Mouse (Mus musculus) midbrain, embryonic 14.5 days (tissue): Measurements from ENCODE around the gene Ldlrad3. TPM values are rescaled to one million over a fixed set of nuclear protein-coding genes. Genes with fewer than 3 reads are reported as not detected.

ENCODE experiments used
- ATAC-seq: fragments of 200-750 bp; cut with Nextera tagmentation; 2 replicates; pipeline ENCODE4 v1.8.0; 2017; ENCODE audit warnings: moderate number of reproducible peaks, moderate library complexity; ENCODE audit not compliant: low FRiP score, low TSS enrichment
- DNase-seq: peaks from one replicate; pipeline ENCODE4 v3.0.0-alpha.2; 2015
- H3K27ac ChIP-seq: fragments of 300-500 bp; sonication (generic); replicated peaks from 2 replicates; pipeline ENCODE4 v1.5.1; 2014; ENCODE audit warnings: mild to moderate bottlenecking, low read depth, low read length, moderate library complexity
- H3K27me3 ChIP-seq: fragments of 300-500 bp; sonication (generic); 2 replicates; pipeline ENCODE4 v1.6.1; 2014; ENCODE audit warnings: low read length, control low read depth, mixed read lengths; ENCODE audit not compliant: control insufficient read depth, insufficient read depth
- H3K36me3 ChIP-seq: fragments of 300-500 bp; sonication (generic); 2 replicates; pipeline ENCODE4 v1.6.1; 2014; ENCODE audit warnings: low read length, control low read depth; ENCODE audit not compliant: control insufficient read depth, insufficient read depth
- H3K4me1 ChIP-seq: fragments of 300-500 bp; sonication (generic); 2 replicates; pipeline ENCODE4 v1.6.1; 2014; ENCODE audit warnings: mild to moderate bottlenecking, antibody characterized with exemption, low read length, control low read depth; ENCODE audit not compliant: control insufficient read depth, insufficient read depth
- H3K4me2 ChIP-seq: fragments of 300-500 bp; sonication (generic); 2 replicates; pipeline ENCODE4 v1.6.1; 2014; ENCODE audit warnings: mild to moderate bottlenecking, low read length, moderate library complexity
- H3K4me3 ChIP-seq: fragments of 300-500 bp; sonication (generic); replicated peaks from 2 replicates; pipeline ENCODE4 v1.5.1; 2014; ENCODE audit warnings: low read depth, low read length
- H3K9ac ChIP-seq: fragments of 300-500 bp; sonication (generic); replicated peaks from 2 replicates; pipeline ENCODE4 v1.6.1; 2014; ENCODE audit warnings: mild to moderate bottlenecking, low read length, moderate library complexity
- H3K9me3 ChIP-seq: fragments of 300-500 bp; sonication (generic); 2 replicates; pipeline ENCODE4 v1.6.1; 2016; ENCODE audit warnings: low read length, control low read depth, mixed read lengths; ENCODE audit not compliant: control insufficient read depth
- WGBS: fragments of 180-500 bp; shearing (Covaris S2); extraction: QIAGEN DNeasy Blood & Tissue Kit; methylation state at CpG from one replicate; pipeline ENCODE4 v1.1.7; 2014; 5-methylcytosine and 5-hydroxymethylcytosine counted together
- polyA plus RNA-seq: library from polyadenylated mRNA; unstranded; fragments of >200 nt; fragmentation: Nextera tagmentation; extraction: Ambion mirVana; gene quantifications from 2 replicates; pipeline ENCODE4 v1.2.1, GENCODE M21; 2014

Ldlrad3 gene
- polyA plus RNA-seq, 1 experiment from 2014 or later: 34.0 TPM

DNA sequence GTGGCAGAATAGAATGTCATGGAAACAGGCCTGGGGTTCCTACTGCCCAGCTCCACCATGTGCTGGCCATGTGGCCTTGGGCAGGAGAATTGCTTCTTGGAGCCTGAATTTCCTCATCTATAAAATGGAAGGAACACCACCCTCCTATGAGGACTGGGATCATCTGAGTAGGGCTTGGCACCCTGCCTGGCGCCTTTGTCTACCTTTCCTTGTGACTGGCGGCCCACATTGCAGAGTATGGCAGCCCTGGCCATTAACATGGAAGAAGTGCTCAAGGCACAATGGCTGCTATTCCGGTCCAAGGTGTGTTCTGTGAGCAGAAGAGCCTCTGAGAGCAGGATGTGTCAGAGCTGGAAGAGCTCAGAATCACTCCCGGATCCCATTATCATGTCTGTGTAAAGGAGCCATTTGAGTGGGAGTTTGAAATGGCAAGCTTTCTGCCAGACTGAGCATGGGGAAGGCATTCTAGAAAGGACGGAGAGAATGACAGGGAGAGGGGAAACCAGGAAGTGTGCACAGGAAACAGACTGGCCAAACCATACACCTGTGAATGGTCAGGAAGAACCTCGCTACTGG lies 171.6 kb downstream of the Ldlrad3 start:
- 0 out of 2 replicates have a peak overlapping the region, but pooled peaks have one; percentile 15 for H3K27ac ChIP-seq
- no peak overlapping the region for H3K4me2 ChIP-seq
- DNase-seq (no peak), ATAC-seq (no peak)
- 83% methylated on average over 6 of the region's 6 CpGs for WGBS
- no peaks in the 10 kb centered on the region for H3K27me3 ChIP-seq
- H3K9ac ChIP-seq: no peak overlapping the region
- no peaks in the 10 kb centered on the region for H3K9me3 ChIP-seq
- H3K4me1 ChIP-seq: no peaks in the 10 kb centered on the region
- H3K36me3 ChIP-seq: no peaks in the 10 kb centered on the region
- H3K4me3 ChIP-seq: no peak overlapping the region

DNA sequence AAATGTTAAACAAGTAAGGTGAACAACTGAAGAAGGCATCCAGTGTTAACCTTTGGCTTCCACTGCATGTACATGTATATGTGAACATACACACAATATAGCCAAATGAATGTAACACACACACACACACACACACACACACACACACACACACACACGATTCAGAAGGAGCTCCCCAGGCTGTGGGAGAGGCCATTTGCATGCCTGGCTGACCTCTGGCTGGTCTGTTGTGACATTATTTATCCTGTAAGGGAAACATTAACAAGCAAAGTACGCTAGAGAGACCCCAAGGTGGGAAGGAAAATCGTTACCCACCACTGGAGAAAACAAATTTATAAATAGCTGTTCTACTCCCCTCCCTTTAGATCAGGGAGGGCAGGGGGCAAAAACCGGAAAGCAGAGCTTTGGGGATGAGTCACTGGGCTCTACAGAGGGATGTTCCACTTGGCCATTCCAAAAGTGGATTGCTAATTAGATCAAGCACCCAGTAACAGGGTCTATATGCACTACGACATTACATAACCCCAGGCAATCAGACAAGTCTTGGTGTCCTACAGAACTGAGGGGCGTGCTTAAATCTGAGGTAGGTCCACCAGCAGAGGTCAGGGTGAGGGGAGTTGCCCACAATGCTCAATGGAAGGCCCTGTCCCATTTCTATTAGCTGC lies 174.7 kb downstream of the Ldlrad3 start:
- Histone ChIP-seq H3K27me3 (no peaks in the 10 kb centered on the region), H3K4me1 (peaks cover 19% of the 10 kb centered on the region), H3K9me3 (no peaks in the 10 kb centered on the region), H3K9ac (no peak overlapping the region), H3K27ac (no peak overlapping the region), H3K4me3 (no peak overlapping the region), H3K36me3 (no peaks in the 10 kb centered on the region), H3K4me2 (no peak overlapping the region)
- DNase-seq (no peak), ATAC-seq (no peak)
- 76% methylated on average over 6 of the region's 6 CpGs for WGBS

DNA sequence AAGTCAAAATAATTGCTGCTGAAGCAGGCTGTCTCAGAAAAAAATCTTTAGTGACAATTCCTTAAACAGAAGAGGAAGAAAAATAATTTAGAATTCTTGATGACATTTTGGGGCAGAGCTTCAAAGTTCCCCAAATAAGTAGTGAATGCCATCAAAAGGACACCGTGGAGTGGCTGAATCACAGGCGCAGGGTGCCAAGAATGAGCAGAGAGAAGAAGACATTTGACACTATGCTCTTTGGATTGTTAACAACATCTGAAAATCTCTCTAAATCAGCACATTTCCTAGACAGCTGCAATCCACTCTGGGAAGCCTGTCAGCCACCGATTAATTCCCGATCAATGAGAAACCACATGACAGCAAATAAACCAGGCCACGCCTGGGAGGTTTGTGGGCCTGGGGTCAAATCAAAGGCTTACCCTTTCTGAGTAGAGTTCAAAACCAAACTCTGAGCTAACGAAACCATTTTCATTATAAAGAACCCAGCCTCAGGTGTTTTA lies 176.4 kb downstream of the Ldlrad3 start:
- no peaks in the 10 kb centered on the region for H3K27me3 ChIP-seq
- H3K9ac ChIP-seq: no peak overlapping the region
- DNase-seq: no peak
- peaks cover 35% of the 10 kb centered on the region for H3K4me1 ChIP-seq
- WGBS: 63% methylated on average over 6 of the region's 6 CpGs
- no peaks in the 10 kb centered on the region for H3K36me3 ChIP-seq
- no peak overlapping the region for H3K27ac ChIP-seq
- H3K4me2 ChIP-seq: no peak overlapping the region
- no peak for ATAC-seq
- H3K9me3 ChIP-seq: no peaks in the 10 kb centered on the region
- H3K4me3 ChIP-seq: no peak overlapping the region

DNA sequence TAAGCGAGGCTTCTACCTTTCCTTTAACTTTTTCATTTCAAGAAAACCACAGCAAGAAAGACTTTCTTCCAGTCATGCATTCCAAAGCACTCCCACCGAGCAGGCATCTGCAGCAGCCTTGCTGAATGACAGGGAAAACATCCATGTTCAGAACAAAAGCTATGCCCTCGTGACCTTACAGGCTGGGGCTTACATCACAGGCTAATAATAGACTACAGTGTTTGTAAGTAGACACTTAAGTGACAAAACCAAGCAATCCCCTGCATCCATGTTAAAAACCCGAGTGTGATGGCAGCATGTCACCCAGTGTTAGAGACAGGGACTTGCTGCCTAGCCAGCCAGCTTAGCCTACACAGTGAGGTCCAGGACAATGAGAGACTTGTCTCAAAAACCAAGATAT lies 180.0 kb downstream of the Ldlrad3 start:
- DNase-seq (peak; percentile 63), ATAC-seq (no peak)
- 7% methylated on average over 4 of the region's 4 CpGs for WGBS
- H3K27ac ChIP-seq: peak overlapping the region; percentile 96
- H3K4me1 ChIP-seq: peaks cover 72% of the 10 kb centered on the region
- H3K27me3 ChIP-seq: no peaks in the 10 kb centered on the region
- 0 out of 2 replicates have a peak overlapping the region, but pooled peaks have one; percentile 4 for H3K4me2 ChIP-seq
- no peaks in the 10 kb centered on the region for H3K9me3 ChIP-seq
- no peak overlapping the region for H3K4me3 ChIP-seq
- H3K9ac ChIP-seq: no peak overlapping the region
- no peaks in the 10 kb centered on the region for H3K36me3 ChIP-seq

DNA sequence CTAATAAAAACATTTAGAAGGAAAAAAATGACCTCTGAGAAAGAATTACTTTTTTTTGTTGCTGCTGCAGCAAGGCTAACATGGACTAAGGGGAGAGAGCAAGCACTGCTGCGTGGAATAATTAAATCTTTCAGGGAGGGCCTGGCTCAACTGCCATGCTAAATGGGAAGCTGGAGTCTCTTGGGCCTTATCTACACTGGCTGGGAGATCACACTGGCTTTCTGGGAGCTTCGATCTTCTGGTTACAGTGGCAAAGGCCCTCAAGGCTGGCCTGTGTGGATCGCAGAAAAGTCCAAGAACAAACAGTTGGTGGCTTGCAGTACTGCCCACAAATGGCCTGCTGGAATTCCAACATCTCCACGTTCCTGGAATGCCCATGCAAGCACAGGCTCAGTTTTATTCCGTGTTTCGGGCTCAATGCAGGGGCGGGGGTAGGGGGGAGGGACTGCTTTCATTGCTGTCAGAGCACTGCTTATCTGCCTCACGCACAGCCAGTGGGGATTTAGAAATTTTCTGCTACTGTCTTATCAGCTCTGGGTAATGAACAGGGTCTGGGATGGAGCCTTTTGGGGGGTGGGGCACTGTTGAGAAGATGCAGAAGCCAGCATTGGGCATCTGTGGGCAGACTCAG lies 180.7 kb downstream of the Ldlrad3 start:
- Histone ChIP-seq H3K4me1 (peaks cover 76% of the 10 kb centered on the region), H3K4me3 (no peak overlapping the region), H3K4me2 (0 out of 2 replicates have a peak overlapping the region, but pooled peaks have one; percentile 4), H3K27ac (peak overlapping the region; percentile 96), H3K9me3 (no peaks in the 10 kb centered on the region), H3K27me3 (no peaks in the 10 kb centered on the region), H3K9ac (0 out of 2 replicates have a peak overlapping the region, but pooled peaks have one; percentile 4), H3K36me3 (no peaks in the 10 kb centered on the region)
- DNase-seq (peak; percentile 76), ATAC-seq (peak; percentile 51)
- 13% methylated on average over 8 of the region's 8 CpGs for WGBS

DNA sequence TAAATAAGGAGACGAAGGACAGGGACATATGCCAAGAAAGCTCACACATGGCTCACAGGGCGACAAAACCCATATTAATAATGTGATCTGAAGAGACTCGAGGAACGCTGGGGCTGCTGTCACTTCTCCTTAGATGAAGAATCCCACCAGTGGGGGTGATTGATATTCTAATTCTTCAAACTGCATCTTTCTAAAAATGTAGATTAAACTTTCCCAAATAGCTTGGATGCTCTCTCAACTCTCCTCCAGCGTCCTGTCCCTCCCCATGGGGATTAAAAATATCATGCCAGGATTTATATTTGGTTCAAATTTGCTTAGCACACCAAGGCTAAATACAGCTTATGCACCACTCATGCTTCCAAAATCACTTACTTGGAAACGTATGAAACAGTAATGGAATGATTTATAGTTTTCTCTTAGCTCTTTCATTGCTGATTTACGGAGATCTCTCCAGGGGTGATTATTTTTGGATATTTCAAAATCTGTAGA lies 182.4 kb downstream of the Ldlrad3 start:
- Histone ChIP-seq H3K9me3 (no peaks in the 10 kb centered on the region), H3K9ac (no peak overlapping the region), H3K4me3 (no peak overlapping the region), H3K4me1 (peaks cover 85% of the 10 kb centered on the region), H3K27me3 (no peaks in the 10 kb centered on the region), H3K36me3 (no peaks in the 10 kb centered on the region), H3K4me2 (peak overlapping the region; percentile 19), H3K27ac (peak overlapping the region; percentile 96)
- 18% methylated on average over 7 of the region's 7 CpGs for WGBS
- no peak for DNase-seq
- no peak for ATAC-seq

DNA sequence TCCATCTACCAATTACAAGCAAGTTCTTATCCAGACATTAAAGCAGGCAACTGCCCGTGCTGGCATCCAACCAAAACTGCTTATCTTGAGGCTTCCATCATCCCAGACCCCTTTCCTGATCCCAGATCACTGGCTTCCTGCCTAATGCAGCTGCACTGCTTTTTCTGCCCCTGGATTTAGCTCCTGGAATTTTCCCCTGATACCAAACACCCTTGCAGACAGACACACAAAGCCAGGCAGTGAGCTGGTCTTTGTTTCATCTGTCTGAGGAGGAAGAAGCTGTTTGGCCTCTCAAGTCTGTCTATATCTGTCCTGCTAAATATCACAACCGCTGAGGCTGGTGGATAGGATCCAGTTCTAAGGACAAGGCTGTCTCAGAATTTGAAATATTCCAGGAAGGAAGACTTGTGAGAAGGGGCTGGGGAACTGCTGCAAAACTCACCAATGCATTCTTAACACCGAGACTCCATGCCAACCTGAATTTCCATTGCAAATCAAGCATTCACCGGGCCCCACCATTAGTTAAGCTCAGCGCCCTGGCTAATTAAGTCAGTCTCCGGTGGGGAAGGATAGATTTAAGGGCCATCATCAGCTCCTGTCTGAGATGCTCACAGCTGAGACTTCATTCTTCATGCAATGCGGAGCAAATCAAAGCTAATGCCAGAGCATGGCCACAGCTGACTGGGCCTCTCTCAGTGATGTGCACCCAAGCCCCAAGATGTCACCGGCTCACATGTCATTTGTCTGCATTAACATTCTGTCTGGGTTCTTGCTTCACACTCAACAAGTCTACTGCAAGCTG lies 183.0 kb downstream of the Ldlrad3 start:
- Histone ChIP-seq H3K27me3 (no peaks in the 10 kb centered on the region), H3K27ac (peak overlapping the region; percentile 96), H3K36me3 (no peaks in the 10 kb centered on the region), H3K4me3 (no peak overlapping the region), H3K4me2 (peak overlapping the region; percentile 19), H3K9me3 (no peaks in the 10 kb centered on the region), H3K9ac (peak overlapping the region; percentile 47), H3K4me1 (peaks cover 83% of the 10 kb centered on the region)
- WGBS: 2% methylated on average over 8 of the region's 8 CpGs
- peak; percentile 75 for ATAC-seq
- peak; percentile 86 for DNase-seq

DNA sequence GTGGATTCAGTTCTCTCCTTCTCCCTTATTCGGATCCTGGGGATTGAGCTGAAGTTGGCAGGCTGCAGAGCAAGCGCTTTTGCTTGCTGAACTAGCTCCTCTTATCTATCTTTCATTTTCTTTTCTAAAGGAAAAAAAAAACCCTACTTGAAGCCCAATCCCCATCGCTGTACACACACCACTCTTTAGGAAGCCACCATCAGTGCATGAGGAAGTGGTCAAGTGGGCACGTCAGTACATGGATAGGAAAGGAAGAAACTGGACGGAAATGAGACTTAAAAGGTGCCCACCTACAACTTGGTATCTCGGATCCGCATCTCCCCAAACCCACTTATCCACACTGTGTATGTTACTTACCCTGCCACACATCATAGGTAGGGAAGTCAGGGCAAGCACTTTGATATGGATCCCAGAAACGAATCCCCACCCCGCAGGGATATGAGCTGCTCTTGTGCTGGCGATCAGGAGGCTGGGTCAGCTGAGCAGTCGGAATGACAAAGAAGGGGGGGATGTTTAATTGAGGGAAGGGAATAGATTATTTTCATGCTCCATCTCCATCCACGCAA lies 183.7 kb downstream of the Ldlrad3 start:
- peaks cover 81% of the 10 kb centered on the region for H3K4me1 ChIP-seq
- peak overlapping the region; percentile 19 for H3K4me2 ChIP-seq
- peak overlapping the region; percentile 96 for H3K27ac ChIP-seq
- 37% methylated on average over 12 of the region's 12 CpGs for WGBS
- no peaks in the 10 kb centered on the region for H3K9me3 ChIP-seq
- peak; percentile 5; the same call in 1 of the 2 replicates for ATAC-seq
- peak overlapping the region; percentile 47 for H3K9ac ChIP-seq
- H3K4me3 ChIP-seq: no peak overlapping the region
- H3K27me3 ChIP-seq: no peaks in the 10 kb centered on the region
- no peak for DNase-seq
- H3K36me3 ChIP-seq: no peaks in the 10 kb centered on the region
